Mouse (Mus musculus) lung, postnatal 0 days (tissue): ENCODE results near the gene Pld4.

Source experiments
- CTCF ChIP-seq: IDR thresholded peaks from 2 replicates; pipeline ENCODE4 v1.5.1; 2016; ENCODE audit warnings: antibody characterized with exemption, mild to moderate bottlenecking
- EP300 ChIP-seq: IDR thresholded peaks from 2 replicates; pipeline ENCODE4 v1.6.1; 2016; ENCODE audit warnings: antibody characterized with exemption, mild to moderate bottlenecking, control low read depth

DNA sequence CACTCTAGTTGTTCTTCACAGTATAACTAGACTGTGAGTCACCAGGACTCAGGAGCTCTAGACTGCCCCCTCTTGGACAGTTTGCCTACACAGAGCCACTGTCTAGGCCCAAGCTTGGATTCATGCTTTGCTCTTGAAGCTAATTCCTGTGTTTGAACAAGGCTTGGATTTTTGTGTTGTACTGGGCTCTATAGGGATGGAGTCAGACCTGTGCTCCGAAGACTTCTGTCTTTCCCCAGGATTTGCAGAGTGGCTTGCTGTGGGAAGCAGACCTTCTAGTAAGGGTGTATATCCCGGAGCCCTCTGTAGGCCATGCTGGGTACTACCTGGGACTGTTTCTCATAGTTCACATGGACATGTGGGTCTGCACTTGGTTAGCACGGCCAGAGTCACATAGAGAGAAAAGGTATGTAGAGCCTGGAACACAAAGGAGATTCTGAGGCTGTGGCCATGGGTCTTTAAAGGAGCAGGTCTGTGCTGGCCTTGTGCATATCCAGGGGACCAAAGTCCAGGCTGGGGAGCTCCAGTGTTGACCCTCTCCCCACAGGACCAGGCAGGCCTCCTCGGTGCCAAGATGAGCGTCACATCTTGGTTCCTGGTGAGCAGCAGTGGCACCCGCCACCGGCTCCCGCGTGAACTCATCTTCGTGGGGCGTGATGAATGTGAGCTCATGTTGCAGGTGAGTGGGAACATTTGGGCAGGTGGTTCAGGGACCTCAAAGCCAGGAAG is 36.2 kb upstream of the Pld4 start:
- TF ChIP-seq CTCF (peak; percentile 72), EP300 (no peak)
